Mouse (Mus musculus) ovary, postnatal 14 days (tissue): ENCODE results near the gene Myadm.

Source experiments
- DNase-seq: peaks from one replicate; pipeline ENCODE4 v3.0.0; 2022; ENCODE audit warnings: low spot score

Myadm gene

DNA sequence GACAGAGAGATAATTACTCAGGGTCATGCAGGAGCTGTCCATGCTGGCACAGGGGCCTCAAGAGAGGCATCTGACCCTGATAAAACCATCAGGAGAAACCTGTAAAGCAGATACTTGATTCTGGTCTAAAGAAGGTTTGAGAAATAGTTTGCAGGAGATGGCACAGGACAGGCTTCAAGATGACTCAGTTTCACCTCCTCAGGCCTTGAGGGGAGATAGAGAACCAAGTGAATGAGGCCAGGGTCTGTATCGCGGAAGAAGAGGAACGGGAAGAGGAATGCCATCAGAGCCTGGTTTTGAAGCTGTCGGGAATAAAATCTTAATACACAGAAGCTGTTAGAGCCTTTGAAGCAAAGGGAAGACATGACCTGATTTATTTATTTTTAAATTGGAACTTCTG is 28.8 kb downstream of the Myadm start:
- DNase-seq, result no peak

DNA sequence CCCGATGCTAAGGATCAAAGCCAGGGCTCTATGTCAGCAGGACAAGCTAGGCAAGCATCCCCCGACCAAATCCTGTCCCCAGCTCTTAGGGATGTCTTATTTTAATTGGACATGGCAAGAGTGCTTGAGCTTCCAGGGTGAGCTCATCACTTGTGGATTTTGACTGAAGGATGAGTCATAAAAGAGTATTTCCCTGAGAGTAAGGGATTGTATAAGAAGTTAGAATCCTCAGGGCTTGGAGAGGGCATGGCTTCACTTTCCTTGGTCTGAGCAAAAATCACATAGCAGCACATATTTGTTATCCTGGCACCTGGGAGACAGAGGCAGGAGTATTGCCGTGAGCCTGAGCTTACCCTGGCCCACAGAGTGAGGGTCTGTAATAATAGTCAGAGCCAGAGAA is 32.0 kb downstream of the Myadm start:
- no peak for DNase-seq

DNA sequence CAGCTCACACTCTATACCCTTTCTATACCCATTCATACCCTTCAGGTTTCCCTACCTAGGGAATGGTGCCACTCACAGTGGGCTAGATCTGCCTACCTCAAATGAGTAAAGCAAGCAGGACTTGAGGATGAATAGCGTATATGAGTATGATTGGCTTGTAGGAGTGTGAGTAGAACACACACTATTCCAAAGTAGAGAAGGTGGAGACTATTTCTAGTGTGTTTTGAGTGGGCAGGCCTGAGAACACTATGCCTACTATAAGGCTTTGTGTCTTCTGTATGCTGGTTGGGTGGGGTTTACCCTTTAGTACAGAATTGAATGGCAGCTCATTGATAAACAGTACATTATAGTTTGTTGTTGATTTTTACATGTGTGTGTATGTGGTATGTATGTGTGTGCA is 34.9 kb downstream of the Myadm start:
- no peak for DNase-seq

DNA sequence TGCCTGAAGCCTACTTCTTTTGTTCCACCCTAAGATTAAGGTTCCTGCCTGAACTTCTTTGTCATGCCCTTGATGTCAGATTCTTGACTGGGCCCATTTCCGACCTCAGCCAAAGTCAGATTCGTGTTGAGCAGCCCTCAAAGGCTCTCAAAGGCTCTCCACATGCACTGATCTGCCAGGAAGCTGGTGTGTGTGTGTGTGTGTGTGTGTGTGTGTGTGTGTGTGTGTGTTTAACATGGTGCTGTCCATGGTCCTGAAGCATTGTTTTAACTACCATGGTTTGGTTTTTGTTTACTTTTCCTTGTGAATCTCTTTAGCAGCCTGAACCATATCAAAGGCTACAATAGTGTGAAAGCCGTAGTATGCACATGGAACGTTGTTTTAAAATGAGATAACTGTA is 39.1 kb downstream of the Myadm start:
- DNase-seq, result no peak

DNA sequence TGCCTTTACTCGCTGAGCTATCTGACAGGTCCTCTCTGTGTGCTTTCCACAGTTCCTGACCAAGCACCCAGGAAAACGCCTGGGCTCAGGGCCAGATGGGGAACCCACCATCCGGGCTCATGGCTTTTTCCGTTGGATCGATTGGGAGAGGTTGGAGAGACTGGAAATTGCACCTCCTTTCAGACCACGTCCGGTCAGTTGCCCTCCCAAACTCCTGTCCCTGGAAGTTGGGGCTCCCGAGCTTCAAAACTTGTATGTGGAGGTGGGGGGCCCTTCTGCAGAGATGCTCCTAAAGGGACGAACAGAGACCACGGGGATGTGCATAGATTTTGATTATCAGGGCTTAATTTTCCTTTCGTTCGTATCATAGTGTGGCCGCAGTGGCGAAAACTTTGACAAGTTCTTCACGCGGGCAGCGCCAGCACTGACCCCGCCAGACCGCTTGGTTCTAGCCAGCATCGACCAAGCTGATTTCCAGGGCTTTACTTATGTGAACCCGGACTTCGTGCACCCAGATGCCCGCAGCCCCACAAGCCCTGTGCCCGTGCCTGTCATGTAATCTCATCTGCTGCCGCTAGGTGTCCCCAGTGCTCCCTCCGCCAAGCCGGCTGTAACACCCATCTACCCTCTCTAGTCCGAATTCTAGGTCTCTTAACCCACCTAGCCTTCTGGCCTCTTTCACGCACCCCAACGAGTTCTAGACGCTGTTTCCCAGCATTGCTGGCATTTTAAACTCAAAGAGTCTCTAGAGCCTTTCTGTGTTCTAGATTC is 41.1 kb downstream of the Myadm start:
- DNase-seq, result peak; percentile 78

DNA sequence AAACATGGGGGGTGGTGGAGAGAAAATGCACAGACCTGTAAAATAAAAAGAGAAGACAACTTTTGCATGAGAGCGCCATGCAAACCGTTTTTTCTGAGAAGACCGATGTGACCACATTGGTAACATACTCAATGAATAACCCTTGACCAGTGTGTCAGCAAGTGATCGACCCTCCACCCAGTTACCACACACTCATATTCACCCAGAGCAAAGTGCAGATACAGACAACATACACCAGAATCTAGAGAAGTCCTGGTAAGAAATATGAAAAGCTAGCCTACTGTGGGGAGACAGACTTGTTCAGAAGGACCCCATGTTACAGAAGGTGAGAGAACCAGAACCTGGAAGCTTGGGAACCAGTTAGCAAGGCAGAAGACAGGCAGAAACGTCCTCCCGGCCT is 42.3 kb downstream of the Myadm start:
- DNase-seq, result no peak

DNA sequence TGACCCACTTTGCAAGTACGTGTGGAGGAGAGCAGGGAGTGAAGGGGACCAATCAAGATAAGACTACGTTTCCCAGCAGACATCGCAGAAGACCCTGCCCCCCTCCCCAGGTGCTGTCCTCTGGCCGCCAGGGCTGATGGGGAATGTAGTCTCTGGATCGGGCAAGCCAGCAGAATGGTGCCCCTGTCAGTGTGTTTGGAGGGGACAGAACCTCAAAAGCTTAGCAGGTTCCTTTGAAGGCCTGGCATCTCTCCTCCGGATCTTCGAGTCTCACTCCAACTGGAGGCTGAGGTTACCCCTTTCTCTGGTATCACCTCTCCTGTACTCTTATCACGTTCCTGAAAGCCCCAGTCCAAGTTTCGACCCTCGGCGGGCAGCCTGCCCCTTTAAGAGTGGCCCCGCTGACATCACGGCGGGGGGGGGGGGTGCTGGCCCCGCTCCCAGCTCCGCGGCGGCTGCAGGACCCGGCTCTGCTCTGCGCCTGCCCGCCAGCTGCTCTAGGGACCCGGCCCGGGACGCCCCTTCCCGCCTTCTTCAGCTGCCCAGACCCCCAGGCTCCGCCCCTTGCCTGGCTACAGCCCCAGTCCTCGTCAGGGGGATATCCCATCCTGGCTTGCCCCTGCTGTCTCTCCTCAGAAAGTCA is 42.8 kb downstream of the Myadm start:
- DNase-seq, result peak; percentile 33

DNA sequence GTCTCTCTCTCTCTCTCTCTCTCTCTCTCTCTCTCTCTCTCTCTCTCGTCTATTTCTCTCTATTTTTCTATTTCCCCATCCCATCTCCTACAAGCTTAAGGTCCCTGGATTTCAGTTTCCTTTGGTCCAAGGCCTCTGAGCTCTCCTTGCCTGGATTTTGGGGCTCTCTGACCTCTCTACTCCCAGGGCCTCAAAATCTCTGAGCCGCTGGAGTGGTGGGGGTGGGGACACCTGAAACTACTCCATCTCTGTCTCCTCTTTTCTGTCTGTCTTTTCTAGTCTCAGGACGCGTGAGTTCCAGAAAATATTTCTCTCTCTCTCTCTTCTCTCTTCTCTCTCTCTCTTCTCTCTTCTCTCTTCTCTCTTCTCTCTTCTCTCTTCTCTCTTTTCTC is 43.3 kb downstream of the Myadm start:
- no peak for DNase-seq

DNA sequence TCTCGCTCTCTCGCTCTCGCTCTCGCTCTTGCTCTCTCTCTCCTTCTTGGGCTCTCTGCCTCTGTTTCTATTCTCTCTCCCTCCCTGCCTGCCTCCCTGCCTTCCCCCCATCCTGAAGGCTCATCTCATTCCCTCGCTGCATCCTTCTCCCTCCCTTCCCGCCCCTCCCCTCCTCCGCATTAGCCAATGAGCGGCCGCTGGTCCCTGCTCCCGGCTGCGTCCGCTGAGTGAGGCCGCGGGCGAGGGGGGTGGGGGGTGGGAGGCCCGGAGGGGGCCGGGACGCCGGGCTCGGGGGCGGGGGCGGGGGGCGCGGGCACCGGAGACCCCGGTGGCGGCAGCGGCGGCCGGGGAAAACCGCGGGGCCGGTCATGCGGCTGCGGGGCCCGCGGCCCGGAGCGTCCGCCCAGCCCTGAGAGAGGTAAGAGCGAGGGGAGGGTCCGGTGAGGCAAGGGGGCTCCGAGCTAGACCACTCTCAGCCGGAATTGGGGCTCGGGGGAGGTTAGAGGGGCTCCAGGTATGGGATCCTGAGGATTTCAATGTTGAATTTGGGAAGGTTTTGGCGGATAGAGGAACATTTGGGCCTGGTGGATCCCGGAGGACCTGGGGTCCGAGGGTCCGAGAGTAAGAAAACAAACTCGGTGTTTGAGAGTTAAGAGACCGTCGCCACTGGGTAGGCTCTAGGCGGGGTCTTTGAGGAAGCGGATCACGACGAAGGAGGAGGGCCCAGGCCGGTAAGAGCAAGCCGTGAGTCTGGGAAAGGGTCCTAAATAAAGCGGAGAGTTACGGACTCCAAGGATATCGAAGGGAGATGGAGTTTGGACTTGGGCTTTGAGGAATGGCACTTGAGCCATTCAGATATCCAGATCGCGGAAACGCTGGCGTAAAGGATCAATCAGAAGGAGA is 44.0 kb downstream of the Myadm start, which contains the start of gene Cacng7:
Cacng7 (plus strand) TSS at position 337 of the 903 bp plus-strand sequence.
- DNase-seq, result no peak

DNA sequence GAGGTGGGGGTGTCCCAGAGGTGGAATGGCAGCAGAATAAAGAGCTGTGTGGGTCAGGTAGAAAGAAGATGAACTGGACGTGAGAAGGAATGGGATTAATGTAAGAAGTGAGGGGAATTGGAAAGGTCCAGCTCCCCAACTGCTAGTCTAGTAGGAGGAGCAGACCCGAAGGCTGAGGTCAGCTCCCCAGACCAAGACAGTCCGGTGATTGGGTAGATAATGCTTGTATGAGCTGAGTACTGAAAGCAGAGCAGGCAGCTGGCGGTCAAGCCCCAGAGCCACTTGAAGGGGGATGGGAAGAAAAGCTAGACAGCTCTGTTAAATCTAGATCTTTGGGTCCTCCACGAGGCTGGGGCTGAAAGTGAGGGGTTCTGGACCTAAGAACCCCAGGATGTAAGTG is 44.7 kb downstream of the Myadm start:
- DNase-seq, result no peak

DNA sequence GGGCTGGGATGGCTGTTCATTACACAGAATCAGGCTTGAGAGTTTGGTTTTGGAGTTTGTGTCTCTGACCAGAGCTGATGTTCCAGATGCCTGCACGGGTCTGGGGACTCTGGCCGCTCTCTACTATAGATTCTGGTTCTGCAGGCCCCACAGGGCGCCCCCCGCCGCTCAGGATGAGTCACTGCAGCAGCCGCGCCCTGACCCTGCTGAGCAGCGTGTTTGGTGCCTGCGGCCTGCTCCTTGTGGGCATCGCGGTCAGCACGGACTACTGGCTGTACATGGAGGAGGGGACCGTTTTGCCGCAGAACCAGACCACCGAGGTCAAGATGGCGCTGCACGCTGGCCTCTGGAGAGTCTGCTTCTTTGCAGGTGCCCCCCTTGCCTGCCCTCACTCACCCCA is 47.5 kb downstream of the Myadm start:
- no peak for DNase-seq

DNA sequence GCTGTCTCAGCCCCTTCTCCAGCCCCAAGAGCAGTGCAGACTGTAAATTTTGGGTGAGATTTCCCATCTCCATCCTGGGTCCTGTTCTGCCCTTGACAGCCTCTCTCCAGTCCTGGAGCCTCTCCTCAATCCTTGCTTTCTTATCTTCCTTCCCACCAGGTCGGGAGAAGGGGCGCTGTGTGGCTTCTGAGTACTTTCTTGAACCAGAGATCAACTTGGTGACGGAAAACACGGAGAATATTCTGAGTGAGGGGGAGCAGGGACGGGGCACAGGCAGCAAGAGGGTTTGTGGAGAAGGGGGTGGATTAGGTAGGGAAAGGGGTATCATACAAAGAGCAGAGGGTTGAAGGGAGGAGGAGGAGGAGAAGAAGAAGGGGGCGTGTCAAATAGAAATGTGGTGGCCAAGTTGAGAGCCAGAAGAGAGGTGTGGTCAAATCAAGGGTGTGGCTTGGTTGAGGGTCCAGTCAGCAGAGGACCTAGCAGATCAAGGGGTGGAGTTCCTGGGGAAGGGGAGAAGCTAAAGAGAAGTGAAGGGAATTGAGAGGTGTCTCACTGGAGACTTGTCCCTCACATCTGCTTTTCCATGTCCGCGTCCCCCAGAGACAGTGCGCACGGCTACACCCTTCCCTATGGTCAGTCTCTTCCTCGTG is 49.5 kb downstream of the Myadm start:
- no peak for DNase-seq

DNA sequence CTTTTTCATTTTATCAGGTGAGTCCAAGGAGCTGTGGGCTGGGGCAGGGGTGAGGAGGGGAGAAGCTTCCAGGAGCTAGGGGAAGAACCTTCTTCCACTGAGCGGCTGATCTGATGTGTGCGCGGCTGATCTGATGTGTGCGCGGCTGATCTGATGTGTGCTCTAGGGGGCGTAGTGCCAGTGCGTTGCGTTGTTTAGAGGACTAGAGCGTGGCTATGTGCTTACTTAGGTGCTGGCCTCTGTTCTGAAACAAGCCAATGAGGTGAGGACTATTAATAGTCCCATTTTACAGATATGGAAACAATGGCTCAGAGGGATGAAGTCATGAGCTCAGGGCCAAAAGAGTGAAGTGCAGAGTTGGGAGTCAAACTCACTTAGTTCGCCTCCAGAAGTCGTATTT is 50.1 kb downstream of the Myadm start:
- no peak for DNase-seq

DNA sequence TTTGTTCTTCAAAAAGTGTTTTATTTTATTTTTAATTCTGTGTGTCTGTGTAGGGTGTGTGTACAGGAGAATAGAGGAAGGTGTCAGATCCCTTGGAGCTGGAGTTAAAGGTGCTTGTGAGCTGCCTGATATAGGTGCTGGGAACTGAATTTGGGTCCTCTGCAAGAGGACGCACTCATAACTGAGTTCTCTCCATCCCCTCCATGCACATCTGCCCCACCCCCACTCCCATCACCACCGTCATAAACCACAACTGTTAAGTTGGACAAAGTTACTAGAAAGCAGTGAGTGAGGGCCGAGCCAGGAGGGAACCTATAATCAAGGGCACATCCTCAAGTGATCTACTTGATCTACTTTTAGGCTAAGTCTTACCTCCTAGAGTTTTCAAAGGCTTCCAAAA is 55.0 kb downstream of the Myadm start:
- DNase-seq, result no peak

DNA sequence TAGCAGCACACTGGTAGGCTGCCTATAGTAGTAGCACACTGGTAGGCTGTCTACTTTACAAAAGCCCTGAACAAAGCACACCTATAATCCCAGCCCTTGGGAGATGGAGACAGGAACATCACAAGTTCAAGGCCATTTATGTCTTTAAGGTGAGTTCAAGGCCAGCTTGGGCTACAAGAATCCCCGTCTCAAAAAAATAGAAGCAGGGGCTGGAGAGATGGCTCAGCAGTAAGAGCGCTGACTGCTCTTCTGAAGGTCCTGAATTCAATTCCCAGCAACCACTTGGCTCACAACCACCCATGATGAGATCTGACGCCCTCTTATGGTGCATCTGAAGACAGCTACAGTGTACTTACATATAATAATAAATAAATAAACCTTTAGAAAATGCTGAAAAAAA is 56.4 kb downstream of the Myadm start:
- DNase-seq, result no peak

DNA sequence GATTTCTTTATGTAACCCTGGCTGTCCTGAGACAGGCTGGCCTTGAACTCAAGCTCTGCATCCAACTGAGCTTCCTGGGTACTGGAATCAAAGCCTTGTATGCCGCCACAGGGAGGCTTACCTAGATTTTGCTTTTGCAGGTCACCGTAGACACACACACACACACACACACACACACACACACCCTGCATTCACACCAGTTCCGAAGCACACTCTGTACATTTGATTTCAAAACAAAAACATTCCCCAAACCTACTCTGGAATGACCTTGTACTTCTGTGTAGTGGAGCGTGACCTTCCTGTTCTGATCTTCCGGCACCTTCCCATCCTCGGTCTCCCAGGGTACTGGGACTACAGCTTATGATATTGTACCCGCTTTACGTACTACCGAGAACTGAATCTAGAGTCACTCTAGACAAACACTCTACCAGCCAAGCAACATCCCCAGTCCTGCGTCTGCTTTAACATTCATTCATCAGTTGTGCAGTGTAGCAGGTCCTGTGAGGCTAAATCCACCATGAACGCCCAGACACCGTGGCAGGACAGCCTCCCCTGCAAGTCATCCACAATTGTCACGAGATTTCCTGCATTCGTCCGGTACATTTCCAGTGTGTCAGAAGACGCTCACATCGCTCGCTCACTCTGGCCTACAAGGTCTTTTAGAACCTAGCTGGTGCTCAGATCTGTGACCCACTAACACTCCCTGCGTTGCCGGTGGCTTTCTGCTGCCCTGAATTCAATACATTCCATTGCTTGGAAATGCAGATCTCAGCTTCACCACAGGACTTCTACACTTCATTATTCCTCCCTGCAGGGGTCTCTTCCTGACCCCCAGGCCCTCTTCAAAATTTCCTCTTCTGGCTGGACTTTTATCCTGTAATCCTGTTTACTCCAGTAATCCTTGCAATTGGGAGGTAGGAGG is 58.7 kb downstream of the Myadm start:
- DNase-seq, result no peak

DNA sequence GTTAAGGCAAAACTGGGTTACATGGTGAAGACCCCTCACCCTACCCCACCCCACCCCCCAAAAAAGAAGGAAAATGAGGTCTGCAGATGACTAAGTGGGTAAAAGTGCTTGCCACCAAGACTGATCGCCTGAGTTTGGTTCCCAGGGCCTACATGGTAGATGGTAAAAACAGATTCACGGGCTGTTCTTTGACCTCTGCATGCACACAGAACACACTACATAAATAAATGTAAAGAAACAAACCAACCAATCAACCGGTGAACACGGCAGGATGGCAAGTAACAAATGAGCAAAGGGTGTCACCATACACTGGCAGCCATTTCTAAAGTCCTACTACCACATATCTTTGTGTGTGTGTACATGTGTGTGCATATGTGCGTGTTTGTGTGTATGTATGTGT is 59.4 kb downstream of the Myadm start:
- no peak for DNase-seq

DNA sequence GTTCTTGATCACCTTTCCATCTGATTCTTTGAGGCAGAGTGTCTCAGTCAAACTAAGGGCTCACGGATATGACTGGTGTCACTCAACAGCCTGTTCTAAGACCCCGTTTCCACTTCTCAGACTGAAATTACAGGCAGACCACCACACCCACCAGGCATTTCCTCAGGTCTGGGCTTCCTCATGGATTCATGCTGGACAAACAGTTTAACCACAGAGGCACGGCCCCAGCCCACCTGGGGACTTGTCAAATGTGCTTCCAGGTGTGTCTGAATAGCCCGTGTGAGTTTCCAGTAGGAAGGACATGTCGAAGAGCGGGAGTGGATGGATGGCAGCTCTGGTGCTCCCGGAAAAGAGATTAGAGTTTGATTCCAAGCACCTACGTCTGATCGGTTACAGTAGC is 60.9 kb downstream of the Myadm start:
- no peak for DNase-seq
